Mouse (Mus musculus): ENCODE data around the gene Arap1. TPM values are rescaled to one million over a fixed set of nuclear protein-coding genes. Genes with fewer than 3 reads are reported as not detected.

The Arap1 gene
- polyA plus RNA-seq, 1 experiment from 2014 or later, result 11.6 TPM

DNA sequence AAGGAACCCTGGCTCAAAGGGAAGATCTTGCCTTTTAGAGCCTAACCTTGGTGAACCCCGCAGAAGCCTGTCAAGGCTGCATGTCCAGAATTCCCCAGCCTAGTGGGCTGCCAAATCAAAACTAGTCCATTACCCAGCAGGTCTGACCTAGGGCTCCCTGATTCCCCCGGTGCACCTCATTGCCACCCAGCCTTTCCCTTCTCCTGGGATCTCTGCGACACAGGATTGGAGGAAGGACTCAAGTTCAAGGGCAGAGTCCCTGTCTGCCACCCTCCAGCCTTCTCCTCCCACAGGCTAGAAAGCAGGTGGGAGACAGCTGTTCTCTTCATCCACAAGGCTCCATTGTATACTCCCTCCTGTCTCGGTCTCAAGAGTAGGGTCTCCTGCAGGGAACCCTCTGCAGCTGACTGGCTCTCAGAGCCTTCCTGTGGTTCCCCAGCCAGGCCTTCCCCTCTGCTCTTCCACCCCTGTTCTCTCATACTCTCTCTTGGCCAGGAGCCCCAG lies 110.5 kb downstream of the Arap1 start:
- Histone ChIP-seq H3K9ac (no peak overlapping the region), H3K4me2 (no peak overlapping the region), H3K9me3 (no peaks in the 10 kb centered on the region), H3K4me1 (replicated peaks) (peaks cover 77% of the 10 kb centered on the region), H3K27ac (no peak overlapping the region), H3K27me3 (peaks cover 26% of the 10 kb centered on the region), H3K4me3 (no peak overlapping the region), H3K36me3 (no peaks in the 10 kb centered on the region)
- WGBS, result 65% methylated on average over 4 of the region's 4 CpGs
- no peak for ATAC-seq (ENCODE audit: low FRiP score)

DNA sequence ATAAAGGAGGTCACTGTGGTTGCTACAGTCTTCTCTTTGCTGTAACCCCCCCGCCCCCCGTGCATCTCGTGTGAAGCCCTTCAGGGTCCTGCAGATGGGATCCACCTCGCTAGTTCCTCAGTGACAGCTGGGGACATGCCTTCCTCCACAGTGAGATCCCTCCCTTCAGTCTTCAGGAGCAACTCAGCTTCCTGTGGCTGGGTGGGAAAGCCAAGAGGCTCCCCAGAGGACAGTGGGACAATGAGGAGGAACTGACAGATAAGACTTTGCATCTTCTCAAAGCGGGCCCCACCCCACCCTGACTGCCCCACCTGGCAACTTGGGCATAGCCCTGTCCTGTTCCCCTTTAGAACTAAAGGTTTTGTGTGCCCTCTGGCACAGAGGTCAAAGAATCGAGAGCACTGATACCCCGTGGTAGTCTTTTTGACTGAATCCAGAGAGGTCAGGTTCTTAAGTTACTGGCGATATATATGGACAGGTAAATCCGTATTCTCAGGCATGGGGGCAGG lies 111.5 kb downstream of the Arap1 start:
- Histone ChIP-seq H3K4me3 (no peak overlapping the region), H3K4me1 (replicated peaks) (peaks cover 85% of the 10 kb centered on the region), H3K9me3 (no peaks in the 10 kb centered on the region), H3K4me2 (no peak overlapping the region), H3K27me3 (peaks cover 20% of the 10 kb centered on the region; the same call in 1 of the 2 replicates), H3K27ac (no peak overlapping the region), H3K9ac (no peak overlapping the region), H3K36me3 (no peaks in the 10 kb centered on the region)
- ATAC-seq (ENCODE audit: low FRiP score), result no peak
- 83% methylated on average over 9 of the region's 9 CpGs for WGBS

DNA sequence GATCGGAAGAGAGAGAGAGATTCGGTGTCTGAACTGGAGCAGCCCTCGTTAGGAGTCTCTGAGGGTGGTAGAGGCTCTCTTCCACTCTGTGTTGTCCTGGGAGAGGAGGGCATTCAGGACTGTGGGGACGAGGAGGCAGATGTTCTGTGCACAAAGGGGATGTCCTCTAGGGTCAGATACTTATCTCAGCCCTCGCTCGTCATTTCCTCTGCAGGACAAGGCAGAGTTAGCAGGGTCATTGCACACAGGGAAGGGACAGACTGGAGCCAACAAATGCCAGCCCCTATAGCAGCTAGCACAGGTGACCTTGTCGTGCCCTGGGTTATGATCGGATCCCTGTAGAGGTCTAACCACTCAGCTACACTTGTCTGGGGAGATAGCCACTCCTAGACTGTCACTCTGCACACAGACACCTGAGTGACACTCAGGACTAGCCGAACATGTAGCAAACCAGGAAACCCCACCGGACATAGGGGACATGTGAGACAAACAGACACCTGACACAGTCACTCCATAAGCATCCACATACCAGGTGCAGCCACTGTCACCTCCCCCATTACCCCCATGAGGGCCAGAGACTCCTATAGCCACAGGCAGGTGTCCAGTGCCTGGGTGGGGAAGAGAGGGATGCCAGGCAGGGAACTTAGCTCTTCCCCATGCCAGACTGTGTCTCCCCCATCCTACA lies 112.2 kb downstream of the Arap1 start:
- peaks cover 87% of the 10 kb centered on the region for H3K4me1 ChIP-seq (replicated peaks)
- no peak; the same call in 1 of the 2 replicates for ATAC-seq (ENCODE audit: low FRiP score)
- WGBS, result 52% methylated on average over 10 of the region's 10 CpGs

DNA sequence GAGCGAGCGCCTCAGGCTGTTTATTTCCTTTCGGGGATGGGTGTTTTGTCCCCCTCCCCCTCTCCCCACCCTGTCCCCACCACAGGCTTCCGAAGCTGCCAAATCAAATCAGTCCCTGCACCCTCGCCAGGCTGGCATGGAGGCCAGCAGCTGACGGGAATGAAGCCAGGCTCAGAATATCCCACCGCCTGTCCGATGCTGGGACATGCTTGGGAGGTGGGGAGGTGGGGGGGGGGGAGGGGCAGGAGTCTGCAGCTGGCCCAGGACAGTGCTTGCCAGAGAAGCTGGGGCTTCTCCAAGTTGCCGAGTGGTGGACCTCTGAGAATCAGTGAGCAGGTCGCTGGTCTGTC lies 112.7 kb downstream of the Arap1 start:
- no peak overlapping the region for H3K27ac ChIP-seq
- H3K9me3 ChIP-seq, result no peaks in the 10 kb centered on the region
- H3K4me1 ChIP-seq (replicated peaks), result peaks cover 87% of the 10 kb centered on the region
- no peaks in the 10 kb centered on the region for H3K36me3 ChIP-seq
- ATAC-seq (ENCODE audit: low FRiP score), result peak; percentile 51
- no peak overlapping the region for H3K4me3 ChIP-seq
- peaks cover 15% of the 10 kb centered on the region; the same call in 1 of the 2 replicates for H3K27me3 ChIP-seq
- WGBS, result 32% methylated on average over 10 of the region's 10 CpGs
- H3K9ac ChIP-seq, result no peak overlapping the region
- no peak overlapping the region for H3K4me2 ChIP-seq

More for the DNA sequence above, 112.2 kb downstream of the Arap1 start:
- Histone ChIP-seq H3K4me3 (no peak overlapping the region), H3K9ac (no peak overlapping the region), H3K4me2 (no peak overlapping the region), H3K36me3 (no peaks in the 10 kb centered on the region), H3K27ac (no peak overlapping the region), H3K9me3 (no peaks in the 10 kb centered on the region), H3K27me3 (peaks cover 20% of the 10 kb centered on the region; the same call in 1 of the 2 replicates)

DNA sequence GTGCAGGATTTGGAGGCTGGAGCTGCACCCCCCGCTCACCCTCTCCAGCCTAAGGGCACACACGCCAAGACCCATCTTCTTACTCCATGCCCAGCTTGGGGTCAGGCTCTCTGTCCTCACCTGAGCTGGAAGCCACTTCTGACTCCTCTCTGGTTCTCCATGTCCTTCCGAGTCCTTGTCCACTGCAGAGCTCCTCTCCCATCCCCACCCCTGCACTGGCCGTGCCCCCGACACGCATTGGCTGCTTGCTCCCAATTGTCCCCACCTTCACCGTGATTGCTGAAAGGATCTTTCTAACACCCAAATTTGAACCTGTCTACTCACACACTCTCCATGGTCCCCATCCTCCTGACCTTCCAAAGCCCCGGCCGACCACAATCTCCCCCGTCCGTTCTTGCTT lies 113.7 kb downstream of the Arap1 start:
- peaks cover 84% of the 10 kb centered on the region for H3K4me1 ChIP-seq (replicated peaks)
- H3K27me3 ChIP-seq, result peaks cover 10% of the 10 kb centered on the region; the same call in 1 of the 2 replicates

More for the DNA sequence above, 113.7 kb downstream of the Arap1 start:
- no peak for ATAC-seq (ENCODE audit: low FRiP score)
- 88% methylated on average over 11 of the region's 11 CpGs for WGBS
- Histone ChIP-seq H3K27ac (no peak overlapping the region), H3K36me3 (no peaks in the 10 kb centered on the region), H3K4me3 (no peak overlapping the region), H3K9ac (no peak overlapping the region), H3K4me2 (no peak overlapping the region), H3K9me3 (no peaks in the 10 kb centered on the region)

Other genes starting within 250 kb of the Arap1 start
- gene Atg16l2, start 45.8 kb upstream of the Arap1 start, polyA plus RNA-seq (2015; fragmentation: Nextera tagmentation; extraction: Ambion mirVana), result 17.5 and 20.8 TPM in 2 replicates
- gene Stard10, start 31.0 kb upstream of the Arap1 start, polyA plus RNA-seq (2015; fragmentation: Nextera tagmentation; extraction: Ambion mirVana), result 9.7 and 10.0 TPM in 2 replicates
- not detected in 2 replicates for gene Gm45837, start 62.8 kb downstream of the Arap1 start, polyA plus RNA-seq (2015; fragmentation: Nextera tagmentation; extraction: Ambion mirVana)
- gene Pde2a, start 73.6 kb downstream of the Arap1 start, polyA plus RNA-seq (2015; fragmentation: Nextera tagmentation; extraction: Ambion mirVana), result 28.8 and 31.6 TPM in 2 replicates
- not detected in 2 replicates for gene Art2b, start 237.5 kb downstream of the Arap1 start, polyA plus RNA-seq (2015; fragmentation: Nextera tagmentation; extraction: Ambion mirVana)

Data from hindbrain, embryonic 13.5 days (tissue).